Mouse (Mus musculus): ENCODE results near the gene Slc39a1.

DNA sequence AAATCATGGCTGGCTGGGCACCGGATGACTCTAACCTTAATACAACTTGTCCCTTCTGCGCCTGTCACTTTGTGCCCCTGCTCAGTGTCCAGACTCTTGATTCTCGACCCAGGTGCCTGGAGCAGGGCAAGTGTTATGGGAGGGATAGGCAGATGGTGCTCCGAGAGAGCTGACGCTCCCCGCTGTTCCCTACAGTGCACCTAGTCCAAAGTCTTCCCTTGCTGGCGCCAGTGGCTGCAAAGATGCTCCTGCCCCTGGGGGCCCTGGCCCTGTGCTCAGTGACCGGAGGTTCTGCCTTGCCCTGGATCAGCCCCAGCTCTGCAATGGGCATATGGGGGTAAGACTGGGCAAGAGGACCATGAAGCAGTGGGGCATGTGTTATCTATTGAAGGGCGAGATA is 29.8 kb downstream of the Slc39a1 start:
- no peak for TF ChIP-seq CTCF (conservative IDR thresholded peaks at IDR 0.05; ENCODE audit: low read length)
- TF ChIP-seq NANOG (IDR thresholded peaks at IDR 0.05; ENCODE audit: borderline replicate concordance, low read length), result no peak

Data from E14TG2a.4 (cell line).